Mouse (Mus musculus): ENCODE data around the gene Slc47a2. TPM values are rescaled to one million over a fixed set of nuclear protein-coding genes. Genes with fewer than 3 reads are reported as not detected.
A peak's percentile ranks its signal among the peaks of the same experiment; 100 is the strongest.

The Slc47a2 gene
- polyA plus RNA-seq, 1 experiment from 2014 or later: not detected

GRCm38 (mm10) chr11:61361515-61362190 is 19.0 kb upstream of the Slc47a2 start:
- WGBS: 92% methylated on average over 11 of the region's 11 CpGs
- Histone ChIP-seq H3K9me3 (no peaks in the 10 kb centered on the region), H3K27me3 (replicated peaks; ENCODE audit: low read depth, poor library complexity, severe bottlenecking) (no peaks in the 10 kb centered on the region), H3K27ac (replicated peaks) (no peak overlapping the region), H3K4me1 (no peaks in the 10 kb centered on the region), H3K36me3 (replicated peaks) (no peaks in the 10 kb centered on the region), H3K4me3 (no peak overlapping the region)
- DNase-seq (ENCODE audit: low spot score): no peak

GRCm38 (mm10) chr11:61356600-61356999 is 13.9 kb upstream of the Slc47a2 start:
- Histone ChIP-seq H3K36me3 (replicated peaks) (no peaks in the 10 kb centered on the region), H3K4me1 (0 out of 2 replicates have a peak, but pooled peaks cover 10% of the 10 kb centered on the region), H3K27ac (replicated peaks) (no peak overlapping the region), H3K4me3 (no peak overlapping the region), H3K27me3 (replicated peaks; ENCODE audit: low read depth, poor library complexity, severe bottlenecking) (no peaks in the 10 kb centered on the region), H3K9me3 (no peaks in the 10 kb centered on the region)
- WGBS: 87% methylated on average over 9 of the region's 9 CpGs
- no peak for DNase-seq (ENCODE audit: low spot score)

GRCm38 (mm10) chr11:61356111-61356510 is 13.5 kb upstream of the Slc47a2 start:
- Histone ChIP-seq H3K27me3 (replicated peaks; ENCODE audit: low read depth, poor library complexity, severe bottlenecking) (no peaks in the 10 kb centered on the region), H3K4me1 (0 out of 2 replicates have a peak, but pooled peaks cover 10% of the 10 kb centered on the region), H3K36me3 (replicated peaks) (no peaks in the 10 kb centered on the region), H3K27ac (replicated peaks) (no peak overlapping the region), H3K4me3 (no peak overlapping the region), H3K9me3 (no peaks in the 10 kb centered on the region)
- WGBS: 70% methylated on average over 6 of the region's 6 CpGs
- no peak for DNase-seq (ENCODE audit: low spot score)

GRCm38 (mm10) chr11:61355351-61355750 is 12.7 kb upstream of the Slc47a2 start:
- Histone ChIP-seq H3K36me3 (replicated peaks) (no peaks in the 10 kb centered on the region), H3K9me3 (no peaks in the 10 kb centered on the region), H3K4me3 (no peak overlapping the region), H3K27me3 (replicated peaks; ENCODE audit: low read depth, poor library complexity, severe bottlenecking) (no peaks in the 10 kb centered on the region), H3K4me1 (0 out of 2 replicates have a peak, but pooled peaks cover 10% of the 10 kb centered on the region), H3K27ac (replicated peaks) (no peak overlapping the region)
- DNase-seq (ENCODE audit: low spot score): no peak
- WGBS: 92% methylated on average over 5 of the region's 5 CpGs

- Histone ChIP-seq H3K27me3 (replicated peaks; ENCODE audit: low read depth, poor library complexity, severe bottlenecking) (no peaks in the 10 kb centered on the region), H3K4me3 (no peak overlapping the region), H3K4me1 (0 out of 2 replicates have a peak, but pooled peaks cover 10% of the 10 kb centered on the region), H3K36me3 (replicated peaks) (no peaks in the 10 kb centered on the region), H3K9me3 (no peaks in the 10 kb centered on the region), H3K27ac (replicated peaks) (no peak overlapping the region)
- no peak for DNase-seq (ENCODE audit: low spot score)
- 85% methylated on average over 6 of the region's 6 CpGs for WGBS
Observed at GRCm38 (mm10) chr11:61354346-61354745, 11.7 kb upstream of the Slc47a2 start.

GRCm38 (mm10) chr11:61353038-61353437 is 10.4 kb upstream of the Slc47a2 start:
- Histone ChIP-seq H3K27ac (replicated peaks) (no peak overlapping the region), H3K36me3 (replicated peaks) (no peaks in the 10 kb centered on the region), H3K27me3 (replicated peaks; ENCODE audit: low read depth, poor library complexity, severe bottlenecking) (peaks cover 9% of the 10 kb centered on the region; the same call in 1 of the 2 replicates), H3K4me3 (no peak overlapping the region), H3K9me3 (no peaks in the 10 kb centered on the region), H3K4me1 (0 out of 2 replicates have a peak, but pooled peaks cover 10% of the 10 kb centered on the region)
- 75% methylated on average over 2 of the region's 2 CpGs for WGBS
- no peak for DNase-seq (ENCODE audit: low spot score)

GRCm38 (mm10) chr11:61352138-61352651 is 9.5 kb upstream of the Slc47a2 start:
- H3K4me3 ChIP-seq: no peak overlapping the region
- peaks cover 17% of the 10 kb centered on the region; the same call in 1 of the 2 replicates for H3K27me3 ChIP-seq (replicated peaks; ENCODE audit: low read depth, poor library complexity, severe bottlenecking)
- no peaks in the 10 kb centered on the region for H3K36me3 ChIP-seq (replicated peaks)
- WGBS: 61% methylated on average over 9 of the region's 9 CpGs
- H3K27ac ChIP-seq (replicated peaks): no peak overlapping the region
- DNase-seq (ENCODE audit: low spot score): no peak
- H3K4me1 ChIP-seq: 0 out of 2 replicates have a peak, but pooled peaks cover 10% of the 10 kb centered on the region
- H3K9me3 ChIP-seq: no peaks in the 10 kb centered on the region

GRCm38 (mm10) chr11:61349337-61349736 is 6.7 kb upstream of the Slc47a2 start:
- DNase-seq (ENCODE audit: low spot score): peak; percentile 65
- no peaks in the 10 kb centered on the region for H3K36me3 ChIP-seq (replicated peaks)
- 8% methylated on average over 8 of the region's 8 CpGs for WGBS
- H3K27me3 ChIP-seq (replicated peaks; ENCODE audit: low read depth, poor library complexity, severe bottlenecking): peaks cover 37% of the 10 kb centered on the region
- no peaks in the 10 kb centered on the region for H3K9me3 ChIP-seq
- H3K4me3 ChIP-seq: no peak overlapping the region
- no peak overlapping the region for H3K27ac ChIP-seq (replicated peaks)
- H3K4me1 ChIP-seq: 0 out of 2 replicates have a peak, but pooled peaks cover 10% of the 10 kb centered on the region

- Histone ChIP-seq H3K36me3 (replicated peaks) (no peaks in the 10 kb centered on the region), H3K27me3 (replicated peaks; ENCODE audit: low read depth, poor library complexity, severe bottlenecking) (peaks cover 69% of the 10 kb centered on the region), H3K27ac (replicated peaks) (no peak overlapping the region), H3K9me3 (no peaks in the 10 kb centered on the region), H3K4me3 (no peak overlapping the region), H3K4me1 (peaks cover 12% of the 10 kb centered on the region)
- DNase-seq (ENCODE audit: low spot score): no peak
- 63% methylated on average over 8 of the region's 8 CpGs for WGBS
Observed at GRCm38 (mm10) chr11:61346133-61346532, 3.5 kb upstream of the Slc47a2 start.

GRCm38 (mm10) chr11:61341971-61342370 is 689 bp downstream of the Slc47a2 start:
- peak; percentile 15 for DNase-seq (ENCODE audit: low spot score)
- Histone ChIP-seq H3K27ac (replicated peaks) (no peak overlapping the region), H3K4me3 (peak overlapping the region; percentile 56), H3K9me3 (no peaks in the 10 kb centered on the region), H3K36me3 (replicated peaks) (no peaks in the 10 kb centered on the region), H3K4me1 (peaks cover 12% of the 10 kb centered on the region), H3K27me3 (replicated peaks; ENCODE audit: low read depth, poor library complexity, severe bottlenecking) (peaks cover 68% of the 10 kb centered on the region)
- WGBS: 20% methylated on average over 10 of the region's 10 CpGs

GRCm38 (mm10) chr11:61341233-61341632 is 1.4 kb downstream of the Slc47a2 start:
- H3K9me3 ChIP-seq: no peaks in the 10 kb centered on the region
- no peaks in the 10 kb centered on the region for H3K36me3 ChIP-seq (replicated peaks)
- H3K4me1 ChIP-seq: peaks cover 12% of the 10 kb centered on the region
- no peak overlapping the region for H3K27ac ChIP-seq (replicated peaks)
- no peak for DNase-seq (ENCODE audit: low spot score)
- peaks cover 67% of the 10 kb centered on the region for H3K27me3 ChIP-seq (replicated peaks; ENCODE audit: low read depth, poor library complexity, severe bottlenecking)
- 82% methylated on average over 4 of the region's 4 CpGs for WGBS
- no peak overlapping the region for H3K4me3 ChIP-seq

GRCm38 (mm10) chr11:61340374-61340773 is 2.3 kb downstream of the Slc47a2 start:
- no peaks in the 10 kb centered on the region for H3K36me3 ChIP-seq (replicated peaks)
- H3K4me1 ChIP-seq: peaks cover 12% of the 10 kb centered on the region
- H3K27me3 ChIP-seq (replicated peaks; ENCODE audit: low read depth, poor library complexity, severe bottlenecking): peaks cover 59% of the 10 kb centered on the region
- H3K27ac ChIP-seq (replicated peaks): no peak overlapping the region
- WGBS: 80% methylated on average over 4 of the region's 4 CpGs
- H3K4me3 ChIP-seq: no peak overlapping the region
- H3K9me3 ChIP-seq: no peaks in the 10 kb centered on the region
- DNase-seq (ENCODE audit: low spot score): no peak

- no peaks in the 10 kb centered on the region for H3K9me3 ChIP-seq
- no peak overlapping the region for H3K27ac ChIP-seq (replicated peaks)
- peaks cover 31% of the 10 kb centered on the region for H3K27me3 ChIP-seq (replicated peaks; ENCODE audit: low read depth, poor library complexity, severe bottlenecking)
- WGBS: 78% methylated on average over 10 of the region's 10 CpGs
- no peaks in the 10 kb centered on the region for H3K36me3 ChIP-seq (replicated peaks)
- H3K4me1 ChIP-seq: peaks cover 8% of the 10 kb centered on the region
- no peak for DNase-seq (ENCODE audit: low spot score)
- no peak overlapping the region for H3K4me3 ChIP-seq
Observed at GRCm38 (mm10) chr11:61337586-61337985, 5.1 kb downstream of the Slc47a2 start.

Measured in embryonic facial prominence, embryonic 10.5 days (tissue).